Mouse (Mus musculus) C2C12 (cell line): ENCODE results near the gene Spata31d1a.

Experiments
- CTCF ChIP-seq: IDR thresholded peaks from one replicate; pipeline ENCODE4 v1.5.1; 2011; ENCODE audit not compliant: control insufficient read depth, insufficient read depth, insufficient read length
- USF1 ChIP-seq: IDR thresholded peaks from one replicate; pipeline ENCODE4 v1.6.1; 2011; ENCODE audit warnings: low read depth, mild to moderate bottlenecking, control low read depth, moderate library complexity

- TF ChIP-seq CTCF (no peak), USF1 (no peak)
These were observed 53.1 kb downstream of the Spata31d1a start for GRCm38 (mm10) chr13:59656975-59657388.
